Mouse (Mus musculus) heart, adult 9 months (tissue): ENCODE results near the gene Krt86.
"Not testable (repeated sequence)": the region's sequence is repeated elsewhere in the genome, so short reads cannot be mapped to it uniquely, and the experiment has no call there.

Source experiments
- DNase-seq, 2 experiments: peaks; one replicate each; pipeline ENCODE4 v3.0.0; 2022; ENCODE audit warnings: low spot score in 2 of 2

Krt86 gene

DNA sequence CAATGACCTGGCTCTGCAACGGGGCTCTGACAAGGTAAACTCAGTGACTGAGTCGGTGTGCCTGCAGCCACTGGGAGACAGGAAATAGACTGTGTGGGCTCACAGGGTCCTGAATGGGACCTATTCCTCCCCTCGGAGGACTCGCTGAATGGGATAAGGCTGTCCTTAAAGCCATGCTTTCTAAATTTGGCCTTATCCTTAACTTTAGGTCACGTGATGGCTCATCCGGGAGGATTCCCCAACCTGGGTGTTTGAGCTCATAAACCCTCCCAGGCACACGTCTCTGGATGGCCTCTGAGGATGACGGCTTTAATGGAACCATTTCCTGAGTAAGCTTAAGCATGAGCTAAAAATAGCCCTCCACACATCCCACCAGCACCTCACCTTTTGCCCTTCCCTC lies 19.4 kb downstream of the Krt86 start:
- DNase-seq = no peak

DNA sequence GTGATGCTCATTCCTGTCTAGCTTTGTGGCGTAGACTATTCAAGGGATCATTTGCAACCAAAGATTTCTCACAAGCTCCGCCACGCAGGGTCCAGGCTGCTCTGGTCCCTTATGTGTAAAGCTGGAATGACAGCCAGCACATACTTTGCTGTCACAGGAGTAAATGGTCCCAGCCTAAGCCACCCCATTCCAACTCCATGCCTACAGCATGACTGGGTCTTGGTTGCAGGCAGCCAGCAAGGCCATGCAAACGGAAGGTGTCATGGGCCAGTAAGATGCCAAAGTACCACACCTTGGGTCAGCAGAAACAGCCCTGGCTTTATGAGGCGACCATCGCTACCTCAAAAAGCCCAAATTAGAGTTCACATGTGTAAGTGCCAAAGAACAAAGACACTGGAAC lies 20.4 kb downstream of the Krt86 start:
- no peak for DNase-seq

DNA sequence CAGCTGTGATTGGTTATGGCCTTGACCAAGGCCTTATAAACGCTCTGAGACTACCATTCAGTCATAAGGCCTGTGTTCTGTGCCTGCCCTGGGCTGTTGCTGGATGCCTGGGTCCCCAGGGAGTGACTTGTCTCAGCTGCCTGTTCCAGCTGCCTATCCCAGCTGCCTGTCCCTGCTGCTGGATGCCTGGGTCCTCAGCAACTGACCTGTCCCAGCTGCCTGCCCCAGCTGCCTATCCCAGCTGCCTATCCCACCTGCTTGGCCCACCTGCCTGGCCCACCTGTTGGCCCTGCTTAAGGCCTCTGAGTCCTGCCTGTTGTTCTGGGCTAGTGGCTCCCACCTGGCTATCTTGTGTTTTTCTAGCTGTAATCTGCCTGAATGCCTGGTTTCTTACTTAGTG lies 20.9 kb downstream of the Krt86 start:
- DNase-seq = no peak

DNA sequence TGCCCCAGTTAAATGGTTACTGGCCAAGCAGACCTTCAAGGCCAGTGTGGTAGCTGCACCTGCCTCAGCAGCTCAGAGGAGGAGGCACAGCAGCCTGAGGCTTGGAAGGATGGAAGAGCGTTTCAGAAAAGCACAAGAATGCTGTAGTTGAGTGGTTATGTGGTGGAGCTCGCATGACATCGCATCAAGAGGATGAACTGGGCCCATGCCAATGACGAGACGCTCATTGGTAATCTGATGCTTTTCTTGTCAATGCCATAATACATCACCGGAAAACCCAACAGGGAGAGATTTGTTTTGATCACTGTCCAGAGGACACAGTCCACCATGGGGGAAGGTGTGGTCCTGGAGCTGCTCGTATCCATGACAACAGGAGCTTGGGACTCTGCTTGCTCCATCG lies 22.0 kb downstream of the Krt86 start:
- no peak for DNase-seq

DNA sequence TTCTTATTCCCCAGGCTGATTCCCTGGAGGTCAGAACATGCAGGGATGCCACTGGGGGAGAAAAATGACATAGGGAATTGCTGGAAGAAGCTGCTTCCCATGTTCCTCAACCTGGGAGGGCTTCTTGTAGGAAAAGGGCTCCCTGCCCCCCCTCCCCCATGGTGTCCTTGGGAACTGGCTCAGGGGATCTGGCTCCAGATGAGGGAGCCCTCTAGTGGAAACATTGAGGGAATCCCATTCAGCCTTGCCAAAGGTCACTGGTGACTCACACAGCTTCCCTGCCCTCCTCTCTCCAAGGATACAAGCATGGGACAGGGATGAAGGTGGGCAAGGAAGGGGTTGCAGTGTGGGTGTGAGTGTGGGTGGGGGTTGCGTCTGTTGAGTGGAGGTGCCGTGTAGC lies 23.9 kb downstream of the Krt86 start:
- DNase-seq = peak; percentile 26 to 29

DNA sequence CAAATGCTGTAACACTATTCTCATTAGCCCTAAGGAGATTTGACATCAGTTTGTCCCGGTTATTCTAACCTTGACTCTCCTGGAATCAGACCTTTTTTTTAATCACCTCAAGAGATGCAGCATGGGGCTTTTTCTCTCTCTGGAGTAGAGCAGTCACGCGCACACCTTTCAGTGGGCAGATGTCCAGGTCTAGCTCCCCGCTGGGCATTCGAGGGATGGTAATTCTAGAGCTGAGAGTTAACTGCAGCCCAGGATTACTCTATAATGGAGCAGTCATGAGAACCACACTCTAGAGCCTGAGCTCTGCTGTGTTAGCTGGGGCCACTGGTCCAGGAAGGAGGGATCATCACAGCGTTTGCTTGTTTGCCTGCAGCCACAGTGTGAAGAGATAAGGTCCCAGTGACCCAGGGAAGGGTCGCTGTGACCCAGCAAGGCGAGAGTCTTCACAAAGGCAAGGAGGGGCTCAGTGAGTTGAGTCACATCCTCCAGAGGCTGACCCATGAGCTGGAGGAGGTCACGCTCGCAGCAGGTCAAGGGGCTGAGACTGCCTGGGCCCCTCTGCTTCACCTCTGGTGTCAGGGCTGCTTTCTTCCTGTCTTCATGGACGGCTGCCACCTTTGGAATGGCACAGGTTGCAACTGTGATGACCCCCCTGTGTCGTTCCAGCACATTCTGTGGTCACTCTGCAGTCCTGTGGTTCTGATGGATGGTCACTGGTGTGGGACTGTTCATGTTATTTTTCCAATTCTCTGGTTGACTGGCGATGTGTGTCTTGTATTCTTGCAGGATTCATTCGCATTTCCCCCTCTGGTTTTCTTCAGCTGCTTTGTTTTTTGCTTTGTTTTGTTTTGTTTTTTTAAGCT lies 33.8 kb downstream of the Krt86 start:
- DNase-seq = no peak

DNA sequence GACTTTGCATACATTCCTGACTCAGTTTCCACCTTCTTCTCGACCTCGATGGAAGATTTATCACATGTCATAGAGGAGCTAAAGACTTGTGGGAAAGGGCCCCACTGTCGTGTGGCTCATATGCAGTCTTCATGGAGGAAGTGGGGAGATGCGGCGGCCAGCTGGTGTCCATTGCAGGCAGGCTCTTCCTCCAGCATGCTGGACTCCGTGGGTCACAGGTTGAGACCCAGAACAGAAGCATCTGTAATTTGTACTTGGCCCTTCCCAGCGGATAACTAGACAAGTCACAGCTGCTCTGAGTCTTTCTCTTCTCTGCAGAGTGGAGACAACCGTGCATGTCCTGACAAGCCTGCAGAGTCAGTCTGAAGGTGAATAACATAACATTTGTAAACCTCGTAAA lies 35.0 kb downstream of the Krt86 start:
- no peak for DNase-seq

DNA sequence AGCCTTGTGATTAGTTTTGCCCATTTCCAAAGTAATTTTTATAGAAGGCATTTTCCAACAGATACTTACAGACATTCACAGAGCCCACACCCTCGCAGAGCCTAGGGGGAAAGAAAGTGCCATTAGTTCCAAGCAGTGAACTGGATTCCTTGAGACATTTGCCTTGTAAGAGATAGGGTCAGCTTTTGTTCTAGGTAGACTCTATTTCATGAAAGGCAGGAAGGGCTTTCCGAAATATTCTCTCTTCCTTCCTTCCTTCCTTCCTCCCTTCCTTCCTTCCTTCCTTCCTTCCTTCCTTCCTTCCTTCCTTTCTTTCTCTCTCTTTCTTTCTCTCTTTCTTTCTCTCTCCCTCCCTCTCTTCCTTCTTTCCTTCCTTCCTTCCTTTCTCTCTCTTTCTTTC lies 43.9 kb downstream of the Krt86 start, which contains the start of gene Gm49425:
Gm49425 (minus strand) TSS at position 101 of the 400 bp plus-strand sequence.
- not testable (repeated sequence) for DNase-seq

DNA sequence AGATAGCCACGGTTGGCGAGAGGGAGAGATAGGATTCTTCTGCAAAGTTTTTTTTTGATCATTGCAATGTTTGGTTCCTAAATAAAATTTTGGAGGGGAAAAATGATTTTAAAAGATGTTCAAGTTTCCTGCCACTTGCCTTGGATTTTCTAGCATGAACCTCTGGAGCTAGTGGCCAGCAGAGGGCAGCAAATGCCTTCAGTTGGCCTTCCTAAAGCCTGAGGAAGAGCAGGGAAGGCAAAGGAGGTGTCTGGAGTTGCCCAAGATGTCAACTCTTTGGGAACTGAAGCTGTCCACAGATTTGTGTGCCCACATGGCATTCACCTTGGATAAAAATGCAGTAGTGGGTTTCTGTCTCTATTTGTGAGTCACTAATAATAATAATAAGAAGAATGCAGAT lies 46.5 kb downstream of the Krt86 start:
- DNase-seq = peak; percentile 6 to 52

DNA sequence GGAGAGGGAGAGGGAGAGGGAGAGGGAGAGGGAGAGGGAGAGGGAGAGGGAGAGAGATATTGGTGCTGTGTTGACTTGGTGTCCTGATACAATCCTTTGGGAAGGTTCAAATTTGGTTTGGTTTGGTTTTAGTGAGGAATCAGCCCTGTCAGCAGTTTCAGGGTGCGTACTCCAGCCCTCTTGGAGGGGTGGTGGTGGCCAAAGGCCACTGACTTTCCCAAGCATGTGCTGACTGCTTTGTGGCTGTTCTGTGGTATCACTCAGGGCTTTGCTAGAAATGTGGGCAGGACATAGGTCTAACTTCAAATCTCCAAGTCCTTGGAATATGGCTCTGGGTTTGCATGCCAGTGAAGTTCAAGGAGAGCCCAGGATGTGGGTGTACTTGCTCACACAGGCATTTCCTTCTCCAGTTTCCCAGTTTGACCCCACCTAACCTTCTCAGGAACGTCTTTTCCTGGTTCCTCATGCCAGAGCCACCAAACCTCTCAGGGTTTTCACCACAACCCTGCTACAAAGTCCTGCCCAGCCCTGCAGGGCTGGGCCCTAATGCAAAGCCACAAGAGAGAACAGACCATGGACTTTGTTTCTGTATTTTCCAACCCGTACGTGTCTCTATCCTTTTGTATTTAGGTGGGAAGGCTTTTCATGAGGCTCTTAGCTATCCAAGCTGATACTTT lies 49.4 kb downstream of the Krt86 start:
- DNase-seq = no peak
